In genomic region chr2:94002331-94002730, GRCm38 (mm10) we compare ENCODE assay signal across 8 mouse cellular contexts. TPM values are rescaled to one million over a fixed set of nuclear protein-coding genes. Genes with fewer than 3 reads are reported as not detected.
DNase-seq lines count a peak whose midpoint lies in the region; ATAC-seq and TF ChIP-seq lines count a peak whose summit lies in the region.

No protein-coding gene starts in this region.

- no peak overlapping the region for H3K27ac ChIP-seq in gastrocnemius, adult 2 months
- H3K27ac ChIP-seq in left cerebral cortex, adult 2 months, result no peak overlapping the region

- TF ChIP-seq CTCF in gastrocnemius, adult 2 months (IDR thresholded peaks at IDR 0.05), result peak; percentile 99
- TF ChIP-seq CTCF in left cerebral cortex, adult 2 months (IDR thresholded peaks at IDR 0.05), result peak; percentile 99

- ATAC-seq in inflammation-experienced regulatory T-cells, adult 6 months, result peak; percentile 66

- no peak overlapping the region for H3K4me3 ChIP-seq in gastrocnemius, adult 2 months
- no peak overlapping the region for H3K4me3 ChIP-seq in left cerebral cortex, adult 2 months

- intact Hi-C loops in gastrocnemius, adult 2 months (cut with DNase I), result loop anchor here (1.0 kb wide), 1 partner anchor 131 kb away; no protein-coding TSS in a partner anchor
- intact Hi-C loops in left cerebral cortex, adult 2 months (cut with DNase I), result loop anchor here (1.0 kb wide), 1 partner anchor 131 kb away; no protein-coding TSS in a partner anchor

- DNase-seq in adipocyte (ENCODE audit: low spot score), result peak; percentile 84
- peak; percentile 86 to 93 for DNase-seq in cerebellum, postnatal 36 days
- peak; percentile 84 for DNase-seq in gastrocnemius, adult 2 months
- peak; percentile 81 to 92 for DNase-seq in left cerebral cortex, adult 2 months (ENCODE audit: extremely low spot score in 1 of 2, low spot score in 2 of 2)
- DNase-seq in mesoderm, embryonic 11.5 days (ENCODE audit: low read depth, low spot score), result peak; percentile 82
- peak; percentile 82 for DNase-seq in right cerebral cortex, postnatal 25 days
- DNase-seq in urinary bladder, postnatal 25 days (ENCODE audit: low spot score), result peak; percentile 82

RNA-seq across cellular contexts. Expression of gene Gm27027, which starts 6.2 kb away (rescaled TPM):
- total RNA-seq in gastrocnemius, adult 2 months (2021), result not detected
- not detected for polyA plus RNA-seq in inflammation-experienced regulatory T-cells, adult 6 months (2017; shearing (Covaris generic))
- not detected for total RNA-seq in left cerebral cortex, adult 2 months (2021)

RNA-seq across cellular contexts. Expression of gene Alkbh3, which starts 8.3 kb away (rescaled TPM):
- total RNA-seq in gastrocnemius, adult 2 months (2021), result 10 to 100 TPM; 54.8 to 55.7 TPM
- 10 to 100 TPM; 40.6 to 77.2 (median 41.2) TPM for polyA plus RNA-seq in inflammation-experienced regulatory T-cells, adult 6 months (2017; shearing (Covaris generic))
- total RNA-seq in left cerebral cortex, adult 2 months (2021), result 10 to 100 TPM; 26.1 to 28.1 TPM

RNA-seq across cellular contexts. Expression of gene Gm13889, which starts 45.3 kb away (rescaled TPM):
- total RNA-seq in gastrocnemius, adult 2 months (2021), result 1 to 10 TPM; 4.1 to 6.1 TPM
- not detected for polyA plus RNA-seq in inflammation-experienced regulatory T-cells, adult 6 months (2017; shearing (Covaris generic))
- 10 to 100 TPM; 42.4 to 63.0 TPM for total RNA-seq in left cerebral cortex, adult 2 months (2021)

Comparison
In these comparisons a context has a peak if more than half of its experiments do, and no peak if none do; other contexts are left out.
1. RNA of gene Gm13889, which starts 45.3 kb away (total RNA-seq): 42.4 to 63.0 TPM in left cerebral cortex, adult 2 months; 4.1 to 6.1 TPM in gastrocnemius, adult 2 months; every median in the first group is over 4 times any median in the second.
2. Peak in every context shown above with its lines, with median percentiles within 50 percentile points of each other: DNase-seq.